Mouse (Mus musculus): ENCODE data around the gene C730034F03Rik.

Gene C730034F03Rik

GRCm38 (mm10) chr15:89475293-89475600, 45.9 kb downstream of the C730034F03Rik start:
- in situ Hi-C loops (cut with MseI, MboI), result no loop called here

GRCm38 (mm10) chr15:89475611-89476474, 46.5 kb downstream of the C730034F03Rik start:
- in situ Hi-C loops (cut with MseI, MboI), result no loop called here

DNA sequence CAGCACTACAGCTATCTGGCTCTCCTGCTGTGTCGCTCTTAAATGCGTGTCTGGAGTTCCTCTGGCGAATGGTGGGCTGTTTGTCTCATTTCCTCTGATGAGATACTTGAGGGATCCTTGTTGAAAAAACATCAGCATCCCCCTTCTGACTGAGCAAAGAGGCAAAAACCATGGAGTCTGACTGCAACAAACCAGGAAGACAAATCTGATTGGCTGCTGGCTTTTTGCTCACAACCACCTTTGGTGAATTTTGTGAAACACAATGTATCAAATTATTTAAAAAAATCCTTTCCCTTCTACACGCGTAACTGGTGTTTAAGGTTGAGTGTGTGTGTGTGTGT, 47.1 kb downstream of the C730034F03Rik start:
- in situ Hi-C loops (cut with MseI, MboI), result no loop called here

- in situ Hi-C loops (cut with MseI, MboI), result no loop called here
These were observed 47.7 kb downstream of the C730034F03Rik start, which contains the start of gene Arsa for GRCm38 (mm10) chr15:89477091-89477491. Gene Arsa, minus strand, starts transcription at chr15:89477425.

- in situ Hi-C loops (cut with MseI, MboI), result no loop called here
These were observed 48.4 kb downstream of the C730034F03Rik start for GRCm38 (mm10) chr15:89477806-89478205.

GRCm38 (mm10) chr15:89478622-89479021, 49.2 kb downstream of the C730034F03Rik start:
- in situ Hi-C loops (cut with MseI, MboI), result no loop called here
